Mouse (Mus musculus): ENCODE results near the gene Dpp8.

GRCm38 (mm10) chr9:65085270-65085669 lies 53.1 kb downstream of the Dpp8 start:
- TF ChIP-seq POLR2A (IDR thresholded peaks at IDR 0.05; ENCODE audit: borderline replicate concordance, control insufficient read depth, low read depth, low read length) (no peak), CTCF (IDR thresholded peaks at IDR 0.05; ENCODE audit: control insufficient read depth, insufficient read depth, low read length) (no peak)

Data from bone marrow, adult 2 months (tissue).